Comparison of ENCODE assay signal across 20 mouse cellular contexts in the genomic region with DNA sequence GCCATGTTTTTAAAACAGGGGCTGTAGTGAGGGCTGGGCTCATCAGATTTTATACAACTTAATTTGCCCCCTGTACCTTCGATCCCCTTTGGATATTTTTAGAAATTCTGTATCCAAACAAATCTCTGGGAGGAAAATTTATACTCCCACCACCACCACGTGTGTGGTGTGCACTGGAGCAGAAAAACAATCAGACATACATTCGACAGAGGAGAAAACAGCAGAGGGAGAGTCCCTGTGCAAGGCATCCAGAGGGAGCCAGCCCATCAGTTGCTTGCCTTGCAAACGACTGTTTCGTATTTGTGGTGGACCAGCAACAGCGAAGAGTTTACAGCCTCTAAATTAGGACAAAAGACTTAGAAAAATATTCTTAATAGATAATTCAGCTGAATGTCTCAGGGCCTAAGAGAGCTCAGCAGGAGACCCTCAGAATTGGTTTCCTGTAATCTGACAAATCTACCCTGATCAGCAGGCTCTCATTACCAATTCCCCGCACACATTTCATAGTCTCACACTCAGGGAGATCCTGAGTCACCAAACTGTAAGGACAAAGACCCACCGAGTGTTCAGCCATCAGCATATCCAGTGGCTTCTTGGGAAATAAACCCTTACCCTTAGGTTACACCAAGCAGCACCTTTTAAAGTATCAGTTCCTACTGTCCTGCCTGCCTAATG. TPM values are rescaled to one million over a fixed set of nuclear protein-coding genes. Genes with fewer than 3 reads are reported as not detected.
DNase-seq lines count a peak whose midpoint lies in the region; ATAC-seq lines count a peak whose summit lies in the region.
"Had no signal": no experiment of that assay in that cellular context is flagged by ENCODE, and none has a peak within 500 bp of the region (broad histone marks: within the 10 kb centered on the region; RNA-seq: fewer than 3 reads in every experiment).

No protein-coding gene starts in this region.

- no peak overlapping the region for H3K4me2 ChIP-seq in midbrain, embryonic 14.5 days (ENCODE audit: low read length)
- no peak overlapping the region for H3K4me2 ChIP-seq in midbrain, embryonic 16.5 days (ENCODE audit: low read length)
- H3K4me2 ChIP-seq in embryonic facial prominence, embryonic 14.5 days (ENCODE audit: low read depth, low read length) = no peak overlapping the region
- H3K4me2 ChIP-seq: embryonic facial prominence, embryonic 15.5 days; limb, embryonic 15.5 days; liver, embryonic 15.5 days; midbrain, embryonic 15.5 days had no signal

- H3K4me3 ChIP-seq in midbrain, embryonic 14.5 days (replicated peaks; ENCODE audit: low read depth, low read length) = no peak overlapping the region
- H3K4me3 ChIP-seq in midbrain, embryonic 16.5 days (ENCODE audit: low read depth, low read length) = no peak overlapping the region
- H3K4me3 ChIP-seq in embryonic facial prominence, embryonic 14.5 days (ENCODE audit: low read depth, low read length) = no peak overlapping the region
- H3K4me3 ChIP-seq: embryonic facial prominence, embryonic 15.5 days; heart, adult 2 months; limb, embryonic 15.5 days; liver, embryonic 15.5 days; midbrain, embryonic 15.5 days had no signal

- intact Hi-C loops in heart, postnatal 36 days (cut with DNase I) = no loop called here

- peak; percentile 58 for DNase-seq in heart, adult 11 months
- DNase-seq in heart, postnatal 36 days = no peak
- DNase-seq in midbrain, embryonic 14.5 days = peak; percentile 23
- no peak for DNase-seq in embryonic facial prominence, embryonic 14.5 days (ENCODE audit: low spot score)
- peak; percentile 15 for DNase-seq in retina, postnatal 1 day
- DNase-seq: adrenal gland, postnatal 36 days; B cell, adult 2 months; cerebellum, adult 8-10 months; gastrocnemius, postnatal 14 days; heart, adult 2 months; heart, postnatal 4 days; kidney, postnatal 10 days; thymus, adult 2 months had no signal

- H3K9ac ChIP-seq in midbrain, embryonic 14.5 days (replicated peaks; ENCODE audit: low read length) = no peak overlapping the region
- no peak overlapping the region for H3K9ac ChIP-seq in midbrain, embryonic 16.5 days (ENCODE audit: low read depth, low read length)
- H3K9ac ChIP-seq in embryonic facial prominence, embryonic 14.5 days (ENCODE audit: low read depth, low read length) = no peak overlapping the region
- H3K9ac ChIP-seq: embryonic facial prominence, embryonic 15.5 days; limb, embryonic 15.5 days; liver, embryonic 15.5 days; midbrain, embryonic 15.5 days had no signal

- no peaks in the 10 kb centered on the region for H3K36me3 ChIP-seq in midbrain, embryonic 14.5 days (ENCODE audit: control insufficient read depth, insufficient read depth, low read length)
- H3K36me3 ChIP-seq in midbrain, embryonic 16.5 days (ENCODE audit: control insufficient read depth, insufficient read depth, low read length) = no peaks in the 10 kb centered on the region
- no peaks in the 10 kb centered on the region for H3K36me3 ChIP-seq in embryonic facial prominence, embryonic 14.5 days (ENCODE audit: control insufficient read depth, insufficient read depth, low read length)
- H3K36me3 ChIP-seq: embryonic facial prominence, embryonic 15.5 days; limb, embryonic 15.5 days; liver, embryonic 15.5 days; midbrain, embryonic 15.5 days had no signal

- peaks cover 8% of the 10 kb centered on the region for H3K4me1 ChIP-seq in midbrain, embryonic 14.5 days (ENCODE audit: control insufficient read depth, insufficient read depth, low read length)
- peaks cover 6% of the 10 kb centered on the region; the same call in 1 of the 2 replicates for H3K4me1 ChIP-seq in midbrain, embryonic 16.5 days (ENCODE audit: control insufficient read depth, insufficient read depth, low read length)
- H3K4me1 ChIP-seq in embryonic facial prominence, embryonic 14.5 days (ENCODE audit: control insufficient read depth, insufficient read depth, low read length) = peaks cover 7% of the 10 kb centered on the region; the same call in 1 of the 2 replicates
- H3K4me1 ChIP-seq: embryonic facial prominence, embryonic 15.5 days; liver, embryonic 15.5 days had no signal

- no peak overlapping the region; the same call in 1 of the 2 replicates for H3K27ac ChIP-seq in midbrain, embryonic 14.5 days (replicated peaks; ENCODE audit: low read depth, low read length)
- no peak overlapping the region for H3K27ac ChIP-seq in midbrain, embryonic 16.5 days (ENCODE audit: low read length)
- no peak overlapping the region for H3K27ac ChIP-seq in embryonic facial prominence, embryonic 14.5 days (replicated peaks; ENCODE audit: low read depth, low read length)
- H3K27ac ChIP-seq: embryonic facial prominence, embryonic 15.5 days; heart, adult 2 months; limb, embryonic 15.5 days; liver, embryonic 15.5 days; midbrain, embryonic 15.5 days had no signal

- no peaks in the 10 kb centered on the region for H3K9me3 ChIP-seq in midbrain, embryonic 14.5 days (ENCODE audit: control insufficient read depth, low read length)
- no peaks in the 10 kb centered on the region for H3K9me3 ChIP-seq in midbrain, embryonic 16.5 days (replicated peaks; ENCODE audit: control insufficient read depth, low read length, poor library complexity, severe bottlenecking)
- H3K9me3 ChIP-seq in embryonic facial prominence, embryonic 14.5 days (ENCODE audit: control insufficient read depth, low read length) = no peaks in the 10 kb centered on the region
- H3K9me3 ChIP-seq: embryonic facial prominence, embryonic 15.5 days; limb, embryonic 15.5 days; liver, embryonic 15.5 days; midbrain, embryonic 15.5 days had no signal

- no peak for ATAC-seq in midbrain, embryonic 14.5 days (ENCODE audit: low FRiP score, low TSS enrichment)
- ATAC-seq in midbrain, embryonic 16.5 days = no peak
- 0 out of 2 replicates have a peak, but pooled peaks have one; percentile 44 for ATAC-seq in embryonic facial prominence, embryonic 14.5 days (ENCODE audit: low read depth)
- no peak for ATAC-seq in inflammation-experienced regulatory T-cells, adult 6 months
- ATAC-seq: intestine, embryonic 16.5 days; midbrain, embryonic 15.5 days had no signal

- 29% methylated on average over 8 of the region's 8 CpGs for WGBS in midbrain, embryonic 14.5 days
- WGBS in midbrain, embryonic 16.5 days = 28% methylated on average over 8 of the region's 8 CpGs
- 26% methylated on average over 8 of the region's 8 CpGs for WGBS in embryonic facial prominence, embryonic 14.5 days

- no peaks in the 10 kb centered on the region for H3K27me3 ChIP-seq in midbrain, embryonic 14.5 days (ENCODE audit: control insufficient read depth, insufficient read depth, low read length)
- no peaks in the 10 kb centered on the region for H3K27me3 ChIP-seq in midbrain, embryonic 16.5 days (ENCODE audit: control insufficient read depth, insufficient read depth, low read depth, low read length)
- no peaks in the 10 kb centered on the region for H3K27me3 ChIP-seq in embryonic facial prominence, embryonic 14.5 days (replicated peaks; ENCODE audit: control insufficient read depth, insufficient read depth, low read length)
- H3K27me3 ChIP-seq: embryonic facial prominence, embryonic 15.5 days; limb, embryonic 15.5 days; liver, embryonic 15.5 days; midbrain, embryonic 15.5 days had no signal

RNA-seq across cellular contexts. Expression of gene Slit3, which starts 40.4 kb away (rescaled TPM):
- 10 to 100 TPM; 12.0 to 13.1 TPM for total RNA-seq in heart, postnatal 36 days (2021)
- polyA plus RNA-seq in midbrain, embryonic 14.5 days (2014; fragmentation: Nextera tagmentation; extraction: Ambion mirVana) = 3.5 and 4.7 TPM in 2 replicates
- 4.5 and 5.0 TPM in 2 replicates for polyA plus RNA-seq in midbrain, embryonic 16.5 days (2015; fragmentation: Nextera tagmentation; extraction: Ambion mirVana)
- polyA plus RNA-seq in embryonic facial prominence, embryonic 14.5 days (2014; fragmentation: Nextera tagmentation; extraction: Ambion mirVana) = 23.3 and 24.1 TPM in 2 replicates
- not detected for polyA plus RNA-seq in inflammation-experienced regulatory T-cells, adult 6 months (2017; shearing (Covaris generic))

Comparison
In these comparisons a context has a peak if more than half of its experiments do, and no peak if none do; other contexts are left out.
1. DNase-seq: peak in heart, adult 11 months (single experiment), midbrain, embryonic 14.5 days (single experiment) and retina, postnatal 1 day (single experiment); none in heart, postnatal 36 days (0 of 2) and embryonic facial prominence, embryonic 14.5 days (single experiment).